Mouse (Mus musculus) mesoderm, embryonic 11.5 days (tissue): Measurements from ENCODE around the gene C1s2.
"Not testable (repeated sequence)": the region's sequence is repeated elsewhere in the genome, so short reads cannot be mapped to it uniquely, and the experiment has no call there.

Source experiments
- DNase-seq: peaks from one replicate; pipeline ENCODE4 v3.0.0-alpha.2; 2012; ENCODE audit warnings: low read depth, low spot score

C1s2 gene

GRCm38 (mm10) chr6:124635985-124636384 is at the start of gene C1s2:
C1s2 (minus strand) TSS chr6:124636085.
- not testable (repeated sequence) for DNase-seq

DNA sequence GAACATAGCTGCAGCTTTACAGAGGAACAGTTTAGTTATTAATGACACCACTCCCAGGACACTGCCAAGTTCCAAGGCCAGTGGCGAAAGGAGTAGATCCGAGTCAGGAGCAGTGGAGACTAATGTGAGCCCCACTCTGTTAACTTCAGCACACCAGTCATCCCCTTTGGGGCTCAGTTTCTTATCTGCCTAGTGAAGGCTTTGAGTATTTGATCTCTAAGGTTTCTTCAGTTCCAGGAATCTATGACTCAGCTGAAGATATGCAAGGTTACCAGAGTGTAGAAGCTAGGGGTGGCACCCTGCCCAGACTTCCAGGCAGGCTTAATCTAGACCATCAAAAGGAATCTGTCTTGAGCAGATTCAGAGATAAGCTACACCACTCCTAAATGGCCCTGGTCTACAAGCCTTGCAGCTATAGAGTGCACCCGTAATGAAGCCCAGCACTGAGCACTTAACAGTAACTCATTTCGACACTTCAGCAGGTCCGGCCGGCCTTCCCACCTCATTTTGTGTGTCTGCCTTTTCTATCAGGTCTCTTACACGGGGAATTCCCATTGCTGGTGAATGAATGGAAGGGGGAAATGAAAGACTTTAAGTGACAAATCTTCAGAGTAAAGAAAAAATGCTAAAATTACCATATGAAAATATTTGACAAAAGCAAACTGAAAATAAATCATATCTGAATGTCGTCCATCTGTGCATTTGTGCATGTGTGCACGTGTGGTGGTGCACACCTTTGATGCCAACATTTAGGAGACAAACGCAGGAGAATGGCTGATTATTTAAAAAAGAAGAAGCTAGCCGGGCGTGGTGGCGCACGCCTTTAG is 47.9 kb upstream of the C1s2 start:
- no peak for DNase-seq

- DNase-seq: not testable (repeated sequence)
Observed at GRCm38 (mm10) chr6:124682291-124682690, 46.4 kb upstream of the C1s2 start.

DNA sequence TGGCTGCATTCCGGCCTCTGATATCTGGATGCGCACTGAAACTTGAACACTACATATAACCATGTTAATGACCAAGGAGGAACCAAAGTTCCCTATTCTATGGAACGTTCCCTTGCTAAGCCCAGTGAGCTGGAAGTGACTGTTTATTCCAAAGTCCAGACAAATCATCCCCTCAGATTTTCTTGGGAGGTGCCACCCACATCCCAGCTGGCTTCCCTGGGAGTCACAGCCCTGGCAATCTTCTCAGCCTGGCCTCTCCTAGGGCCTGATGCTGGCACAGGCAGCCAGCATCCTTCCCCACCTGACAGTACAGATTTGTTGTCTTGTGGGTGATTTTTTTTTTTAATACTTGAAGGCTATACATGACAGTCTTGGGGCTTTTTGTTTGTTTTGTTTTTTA is 43.6 kb upstream of the C1s2 start:
- no peak for DNase-seq

GRCm38 (mm10) chr6:124678769-124679168 is 42.9 kb upstream of the C1s2 start:
- no peak for DNase-seq

DNA sequence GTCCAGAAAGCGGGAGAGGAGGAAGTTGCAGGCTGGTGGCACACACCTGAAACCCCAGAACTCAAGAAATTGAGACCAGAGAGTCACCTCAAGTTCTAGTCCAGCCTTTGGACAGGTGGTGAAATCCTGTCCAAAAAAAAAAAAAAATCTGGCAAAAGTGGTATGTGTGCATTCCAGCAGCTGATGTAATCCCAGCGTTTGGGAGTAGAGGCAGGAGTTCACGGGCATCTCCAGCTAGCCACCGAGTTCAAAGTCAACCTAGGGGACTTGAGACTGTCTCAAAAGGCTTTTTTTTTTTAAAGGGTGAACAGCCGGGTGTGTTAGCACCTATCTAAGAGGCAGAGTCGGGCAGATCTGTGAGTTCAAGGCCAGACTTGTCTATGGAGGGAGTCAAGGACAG is 40.3 kb upstream of the C1s2 start:
- DNase-seq: no peak

DNA sequence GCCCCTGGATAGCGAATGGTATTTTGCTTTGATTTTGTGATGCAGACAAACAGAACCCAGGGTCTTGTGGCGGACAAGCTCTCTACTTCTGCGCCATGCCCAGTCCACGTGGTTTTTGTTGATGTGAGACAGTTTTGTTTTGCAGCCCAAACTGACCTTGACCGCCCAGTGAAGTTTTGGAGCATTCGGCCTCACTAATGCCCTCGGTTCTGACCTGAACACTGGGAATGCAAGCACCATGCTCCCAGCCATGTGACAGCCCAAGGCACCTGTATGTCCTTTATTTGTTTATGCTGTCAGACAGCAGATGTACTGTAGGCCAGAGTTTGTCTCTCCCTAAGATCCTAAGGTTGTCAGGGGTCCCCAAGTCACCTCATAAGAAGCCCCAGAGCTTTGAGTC is 38.7 kb upstream of the C1s2 start:
- no peak for DNase-seq

DNA sequence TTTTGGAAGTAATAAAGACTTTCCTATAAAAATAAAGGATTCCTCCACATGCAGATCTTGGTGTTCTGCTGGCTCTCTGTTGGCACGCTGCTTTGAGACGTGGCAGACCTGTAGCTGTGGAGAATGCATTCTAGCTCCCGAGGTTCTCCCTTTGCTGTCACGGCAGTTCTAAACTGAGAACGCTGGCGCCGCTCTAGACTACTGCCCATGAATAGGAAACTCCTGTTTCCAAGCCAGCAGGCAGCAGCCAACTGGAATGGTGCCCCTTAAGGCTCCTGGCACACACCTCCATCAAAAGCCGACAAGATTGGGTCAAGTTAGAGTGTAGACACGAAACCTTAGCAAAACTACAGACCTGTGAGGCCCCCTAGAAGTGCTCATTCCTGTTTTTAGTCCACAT is 37.7 kb upstream of the C1s2 start:
- DNase-seq: no peak

- DNase-seq: no peak
Observed at GRCm38 (mm10) chr6:124672100-124672499, 36.2 kb upstream of the C1s2 start.

DNA sequence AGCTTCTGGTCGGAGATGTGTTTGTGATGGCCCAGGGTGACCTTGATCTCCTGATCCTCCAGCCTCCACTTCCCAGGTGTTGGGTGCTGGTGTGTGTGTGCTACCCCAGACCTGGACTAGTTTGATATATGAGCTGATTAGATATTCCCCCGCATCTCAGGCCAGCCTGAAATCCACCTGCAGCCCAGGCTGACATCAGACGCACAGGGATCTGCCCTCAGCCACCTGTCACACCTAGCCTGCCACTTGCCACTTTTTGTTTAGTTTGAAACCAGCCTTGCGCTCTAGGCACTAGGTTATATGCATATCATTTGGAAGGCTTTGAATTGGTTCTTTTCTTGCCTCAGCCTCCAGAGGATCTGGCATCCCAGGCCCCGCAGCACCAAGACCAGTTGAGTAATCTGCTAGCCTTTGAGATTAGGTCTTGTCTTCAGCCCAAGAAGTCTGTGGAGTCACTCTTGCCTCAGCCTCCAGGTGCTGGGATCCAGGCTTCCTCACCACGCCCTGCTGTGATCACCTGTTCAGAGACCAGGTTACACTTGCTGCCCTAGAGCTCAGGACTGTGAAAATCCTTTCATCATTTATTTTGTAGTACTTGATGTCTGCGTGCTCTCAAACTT is 34.5 kb upstream of the C1s2 start:
- DNase-seq: no peak

DNA sequence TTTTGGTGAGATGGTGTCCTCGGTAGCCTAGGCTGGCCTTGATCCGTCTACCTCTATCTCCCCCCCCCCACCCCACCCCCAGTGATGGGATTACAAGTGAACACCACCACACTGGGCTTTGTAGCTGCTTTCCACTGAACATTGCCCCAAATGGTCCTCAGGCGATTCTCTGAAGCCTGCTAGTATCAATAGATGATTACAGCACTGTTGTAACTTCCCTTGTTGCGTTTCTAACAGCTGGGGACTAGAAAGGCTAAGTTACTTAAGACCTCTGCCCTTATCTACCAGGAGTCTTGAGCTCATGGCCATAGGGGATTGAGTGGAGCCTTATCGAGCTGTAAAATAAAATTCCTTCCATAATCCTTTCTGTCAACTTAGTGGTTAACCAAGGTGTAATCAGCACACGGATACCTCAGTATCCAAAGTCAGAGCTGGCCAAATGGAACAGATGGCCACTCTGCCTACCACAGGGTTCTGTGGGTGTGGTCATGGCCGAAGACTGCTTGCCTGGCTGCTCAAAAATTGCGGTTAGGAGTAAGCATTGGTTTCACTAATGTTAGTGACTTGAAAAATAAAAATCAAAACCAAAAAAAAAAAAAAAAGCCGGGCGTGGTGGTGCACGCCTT is 33.5 kb upstream of the C1s2 start:
- no peak for DNase-seq

DNA sequence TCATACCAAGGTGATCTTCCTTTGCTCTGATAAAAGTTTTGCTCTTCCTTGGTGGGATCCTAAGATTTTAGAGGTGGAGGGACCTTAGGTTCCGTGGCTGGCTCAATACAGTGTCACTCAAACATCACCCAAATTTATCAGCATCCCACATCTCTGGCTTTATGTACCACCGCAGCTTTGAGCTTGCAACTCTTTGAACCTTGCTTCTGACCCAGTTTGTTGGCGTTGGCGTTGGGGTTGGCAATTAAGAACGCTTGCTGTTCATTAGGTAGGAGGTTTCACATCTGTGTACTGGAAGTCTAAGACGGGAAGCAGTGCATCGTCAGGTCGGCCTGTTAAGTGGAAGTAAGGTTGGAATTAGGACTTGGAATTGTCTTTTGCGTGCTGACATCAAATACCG is 29.1 kb upstream of the C1s2 start:
- DNase-seq: no peak

GRCm38 (mm10) chr6:124664256-124664655 is 28.4 kb upstream of the C1s2 start:
- DNase-seq: no peak

- DNase-seq: no peak
Observed at GRCm38 (mm10) chr6:124663424-124663795, 27.5 kb upstream of the C1s2 start.

- peak; percentile 96 for DNase-seq
Observed at GRCm38 (mm10) chr6:124662477-124663423, 26.9 kb upstream of the C1s2 start, which contains the start of gene Lpcat3. Lpcat3 (plus strand) TSS chr6:124663027.

- DNase-seq: no peak
Observed at GRCm38 (mm10) chr6:124661995-124662394, 26.1 kb upstream of the C1s2 start.

DNA sequence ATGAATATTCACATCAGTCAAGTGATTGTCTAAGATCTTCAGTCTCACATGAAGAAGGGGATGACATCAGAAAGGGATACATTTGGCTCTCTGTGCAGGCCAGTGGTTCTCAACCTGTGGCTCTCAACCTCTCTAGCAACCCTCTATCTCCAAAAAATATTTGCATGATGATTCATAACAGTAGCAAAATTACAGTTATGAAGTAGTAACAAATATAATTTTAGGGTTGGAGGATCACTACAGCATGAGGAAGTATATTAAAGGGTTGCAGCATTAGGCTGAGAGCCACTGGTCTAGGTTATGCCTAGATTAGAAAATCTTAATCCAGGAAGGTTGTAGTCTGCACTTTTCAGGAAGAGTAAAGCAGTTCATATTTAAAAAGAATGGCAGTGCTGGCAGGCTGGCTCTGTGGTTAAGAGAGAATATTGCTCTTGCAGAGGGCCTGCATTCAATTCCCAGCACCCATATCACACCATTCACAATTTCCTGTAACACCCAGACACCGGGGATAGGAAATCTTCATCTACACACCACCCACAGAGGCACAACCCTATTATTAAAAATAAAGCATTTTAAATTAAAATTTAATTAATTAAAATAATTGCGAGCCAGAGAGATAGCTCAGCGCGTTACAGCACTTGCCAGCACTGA is 25.4 kb upstream of the C1s2 start:
- no peak for DNase-seq

DNA sequence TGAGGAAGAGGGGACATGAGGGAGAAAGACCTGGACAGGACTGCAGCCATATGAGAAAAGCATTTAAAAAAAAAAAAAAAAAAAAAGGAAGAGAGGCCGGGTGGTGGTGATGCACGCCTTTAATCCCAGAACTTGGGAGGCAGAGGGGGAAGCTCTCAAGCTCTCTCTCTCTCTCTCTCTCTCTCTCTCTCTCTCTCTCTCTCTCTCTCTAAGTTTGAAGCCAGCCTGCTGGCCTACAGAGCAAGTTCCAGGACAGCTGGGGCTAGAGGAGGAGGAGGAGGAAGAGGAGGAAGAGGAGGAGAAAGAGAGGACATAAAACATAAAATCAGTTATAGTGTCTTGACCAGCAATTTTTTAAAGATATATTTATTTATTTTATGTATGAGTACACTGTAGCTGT is 22.2 kb upstream of the C1s2 start:
- DNase-seq: no peak

DNA sequence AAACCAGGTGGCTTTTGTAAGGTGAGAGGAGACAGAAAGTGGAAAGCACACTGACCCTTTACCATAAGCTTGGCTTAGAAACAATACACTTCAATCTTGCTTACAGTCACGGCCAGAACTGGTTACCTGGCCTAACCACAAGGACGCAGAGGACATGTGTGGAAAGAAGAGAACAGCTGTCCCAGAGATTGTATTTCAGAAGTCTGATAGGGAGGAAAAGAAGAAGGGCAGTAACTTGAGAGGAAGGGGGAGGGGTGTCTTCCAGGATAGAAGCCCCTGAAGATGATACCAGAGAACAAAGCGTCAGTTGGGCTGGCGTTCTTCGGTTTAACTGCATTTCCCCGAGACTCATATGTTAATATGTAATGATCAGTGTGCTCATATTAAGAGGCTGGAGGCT is 20.0 kb upstream of the C1s2 start:
- no peak for DNase-seq

DNA sequence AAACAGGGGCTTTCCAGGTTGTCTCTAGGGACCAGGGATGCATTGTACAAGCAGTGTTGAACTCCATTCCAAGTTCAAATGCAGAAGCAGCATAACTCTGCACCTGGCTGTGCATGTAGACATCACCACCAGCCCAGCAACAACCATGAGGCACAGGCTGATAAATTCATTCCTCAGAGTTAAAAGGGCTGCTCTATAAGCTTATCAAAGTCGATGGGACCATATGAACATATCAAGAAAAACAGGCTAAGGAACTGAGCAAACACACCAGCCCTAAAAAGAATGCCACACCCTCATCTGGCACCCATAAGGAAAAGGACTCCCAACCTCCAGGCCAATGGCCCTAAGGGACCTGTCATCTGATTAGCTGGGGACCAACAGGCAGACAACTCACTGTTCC is 10.5 kb upstream of the C1s2 start:
- DNase-seq: no peak

DNA sequence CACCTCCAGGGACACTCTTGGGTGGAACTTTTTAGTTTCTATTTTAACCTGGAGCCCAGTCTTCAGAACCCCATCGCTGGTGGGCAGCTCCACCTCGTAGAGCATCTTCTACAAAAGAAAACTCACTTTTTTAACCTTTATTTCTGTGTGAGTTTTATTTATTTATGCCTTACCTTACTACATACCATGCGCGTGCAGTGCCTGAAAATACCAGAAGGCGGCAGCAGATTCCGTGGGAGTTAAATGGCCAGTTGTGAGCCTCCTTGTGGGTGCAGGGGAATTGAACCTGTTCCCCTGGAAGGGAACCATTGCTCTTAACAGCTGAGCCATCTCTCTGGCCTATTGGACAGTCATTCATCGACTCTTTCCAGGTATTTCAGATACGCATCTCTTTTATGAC is 5.1 kb upstream of the C1s2 start:
- DNase-seq: peak; percentile 44
